Mouse (Mus musculus) MEL (cell line): ENCODE results near the gene Olfr806. TPM values are rescaled to one million over a fixed set of nuclear protein-coding genes. Genes with fewer than 3 reads are reported as not detected.

Source experiments
- DNase-seq: peaks from one replicate; pipeline ENCODE4 v3.0.0; 2011; ENCODE audit warnings: low read depth, low spot score
- H3K27ac ChIP-seq: 2 replicates; pipeline ENCODE4 v1.5.1; 2012; ENCODE audit warnings: low read depth, mild to moderate bottlenecking, control low read depth, low read length, moderate library complexity; ENCODE audit not compliant: control insufficient read depth
- H3K27me3 ChIP-seq, 2 experiments: fragments of 150-350 bp in 1 of 2; sonication (generic) in 1 of 2; 2 replicates each; pipeline ENCODE4 v1.6.1; 2012; ENCODE audit warnings: low read length in 2 of 2, mild to moderate bottlenecking in 2 of 2, improper control_type of control experiment in 1 of 2, moderate library complexity in 1 of 2; ENCODE audit not compliant: insufficient read depth in 2 of 2, control insufficient read depth in 1 of 2
- H3K36me3 ChIP-seq, 2 experiments: 2 replicates each; pipeline ENCODE4 v1.6.1; 2012 to 2014; ENCODE audit warnings: low read length in 2 of 2, improper control_type of control experiment in 1 of 2, inconsistent platforms in 1 of 2, mild to moderate bottlenecking in 1 of 2; ENCODE audit not compliant: insufficient read depth in 2 of 2, control insufficient read depth in 1 of 2
- H3K4me1 ChIP-seq, 2 experiments: fragments of 150-350 bp in 1 of 2; sonication (generic) in 1 of 2; 2 replicates each; pipeline ENCODE4 v1.6.1; 2012; ENCODE audit warnings: low read length in 2 of 2, improper control_type of control experiment in 1 of 2, mild to moderate bottlenecking in 1 of 2; ENCODE audit not compliant: insufficient read depth in 2 of 2, control insufficient read depth in 1 of 2
- H3K4me3 ChIP-seq, 2 experiments: fragments of 150-350 bp in 1 of 2; sonication (generic) in 1 of 2; 2 replicates each; pipeline ENCODE4 v1.5.1; 2012; ENCODE audit warnings: low read depth in 2 of 2, low read length in 2 of 2, mild to moderate bottlenecking in 2 of 2, moderate library complexity in 2 of 2, control low read depth in 1 of 2, improper control_type of control experiment in 1 of 2; ENCODE audit not compliant: control insufficient read depth in 1 of 2, insufficient read depth in 1 of 2
- H3K79me2 ChIP-seq: 2 replicates; pipeline ENCODE4 v1.6.1; 2012; ENCODE audit warnings: mild to moderate bottlenecking, low read length, moderate library complexity; ENCODE audit not compliant: control insufficient read depth, poor library complexity, insufficient read depth
- H3K9ac ChIP-seq: 2 replicates; pipeline ENCODE4 v1.6.1; 2012; ENCODE audit warnings: low read depth, mild to moderate bottlenecking, control low read depth, low read length, moderate library complexity; ENCODE audit not compliant: control insufficient read depth, poor library complexity, severe bottlenecking
- H3K9me3 ChIP-seq: fragments of 150-350 bp; sonication (generic); replicated peaks from 2 replicates; pipeline ENCODE4 v1.6.1; 2012; ENCODE audit warnings: mild to moderate bottlenecking, low read length, improper control_type of control experiment, moderate library complexity; ENCODE audit not compliant: insufficient read depth
- BHLHE40 ChIP-seq: IDR thresholded peaks from 2 replicates; pipeline ENCODE4 v1.6.1; 2012; ENCODE audit warnings: low read depth, mild to moderate bottlenecking, inconsistent platforms, low read length, improper control_type of control experiment, borderline replicate concordance
- CHD1 ChIP-seq: IDR thresholded peaks from 2 replicates; pipeline ENCODE4 v1.6.1; 2012; ENCODE audit warnings: low read depth, mild to moderate bottlenecking, inconsistent platforms, low read length, improper control_type of control experiment
- CHD2 ChIP-seq: IDR thresholded peaks from 2 replicates; pipeline ENCODE4 v1.6.1; 2011; ENCODE audit warnings: low read length, improper control_type of control experiment
- ELF1 ChIP-seq: IDR thresholded peaks from 2 replicates; pipeline ENCODE4 v1.6.1; 2014; ENCODE audit warnings: low read depth, mild to moderate bottlenecking, inconsistent platforms, low read length, improper control_type of control experiment, moderate library complexity
- EP300 ChIP-seq, 2 experiments: IDR thresholded peaks; 2 replicates each; pipeline ENCODE4 v1.6.1; 2011; ENCODE audit warnings: improper control_type of control experiment in 2 of 2, low read length in 2 of 2, low read depth in 1 of 2, mild to moderate bottlenecking in 1 of 2
- ETS1 ChIP-seq: IDR thresholded peaks from 2 replicates; pipeline ENCODE4 v1.6.1; 2012; ENCODE audit warnings: low read depth, mild to moderate bottlenecking, inconsistent platforms, low read length, improper control_type of control experiment, moderate library complexity
- GABPA ChIP-seq: IDR thresholded peaks from 2 replicates; pipeline ENCODE4 v1.6.1; 2012; ENCODE audit warnings: low read depth, mild to moderate bottlenecking, inconsistent platforms, low read length, improper control_type of control experiment, moderate library complexity
- GATA1 ChIP-seq: IDR thresholded peaks from 2 replicates; pipeline ENCODE4 v1.6.1; 2011; ENCODE audit warnings: low read depth, low read length, improper control_type of control experiment
- MAFK ChIP-seq: IDR thresholded peaks from 2 replicates; pipeline ENCODE4 v1.6.1; 2011; ENCODE audit warnings: low read depth, mild to moderate bottlenecking, low read length, improper control_type of control experiment, borderline replicate concordance
- MAX ChIP-seq: IDR thresholded peaks from 2 replicates; pipeline ENCODE4 v1.6.1; 2011; ENCODE audit warnings: low read length, improper control_type of control experiment
- MAZ ChIP-seq: IDR thresholded peaks from 2 replicates; pipeline ENCODE4 v1.6.1; 2012; ENCODE audit warnings: low read depth, mild to moderate bottlenecking, inconsistent platforms, low read length, improper control_type of control experiment
- MEF2A ChIP-seq: IDR thresholded peaks from 2 replicates; pipeline ENCODE4 v1.6.1; 2014; ENCODE audit warnings: low read depth, mild to moderate bottlenecking, inconsistent platforms, low read length, improper control_type of control experiment; ENCODE audit not compliant: poor library complexity, insufficient replicate concordance, severe bottlenecking; ENCODE audit errors: extremely low read depth
- MYB ChIP-seq: IDR thresholded peaks from 2 replicates; pipeline ENCODE4 v1.6.1; 2011; ENCODE audit warnings: mild to moderate bottlenecking, low read depth, low read length, improper control_type of control experiment
- MYC ChIP-seq: IDR thresholded peaks from 2 replicates; pipeline ENCODE4 v1.6.1; 2011; ENCODE audit warnings: low read depth, mild to moderate bottlenecking, low read length, improper control_type of control experiment, moderate library complexity
- NRF1 ChIP-seq: IDR thresholded peaks from 2 replicates; pipeline ENCODE4 v1.6.1; 2014; ENCODE audit warnings: low read depth, mild to moderate bottlenecking, inconsistent platforms, low read length, improper control_type of control experiment, moderate library complexity; ENCODE audit not compliant: poor library complexity, insufficient read depth, severe bottlenecking
- POLR2A ChIP-seq, 2 experiments: IDR thresholded peaks; 2 replicates each; pipeline ENCODE4 v1.6.1; 2011 to 2012; ENCODE audit warnings: low read length in 2 of 2, mild to moderate bottlenecking in 2 of 2, control low read depth in 1 of 2, improper control_type of control experiment in 1 of 2, low read depth in 1 of 2, moderate library complexity in 1 of 2; ENCODE audit not compliant: control insufficient read depth in 1 of 2, insufficient read depth in 1 of 2, poor library complexity in 1 of 2
- POLR2AphosphoS2 ChIP-seq: IDR thresholded peaks from 2 replicates; pipeline ENCODE4 v1.6.1; 2011; ENCODE audit warnings: low read length, improper control_type of control experiment
- POLR2AphosphoS5 ChIP-seq: IDR thresholded peaks from 2 replicates; pipeline ENCODE4 v1.6.1; 2012; ENCODE audit warnings: low read depth, borderline replicate concordance, mild to moderate bottlenecking, inconsistent platforms, low read length, moderate library complexity, mixed read lengths
- RCOR1 ChIP-seq: IDR thresholded peaks from 2 replicates; pipeline ENCODE4 v1.6.1; 2012; ENCODE audit warnings: low read depth, mild to moderate bottlenecking, inconsistent platforms, low read length, improper control_type of control experiment
- SIN3A ChIP-seq: IDR thresholded peaks from 2 replicates; pipeline ENCODE4 v1.6.1; 2012; ENCODE audit warnings: low read length, improper control_type of control experiment, inconsistent platforms
- SMC3 ChIP-seq: IDR thresholded peaks from 2 replicates; pipeline ENCODE4 v1.6.1; 2011; ENCODE audit warnings: low read depth, low read length, improper control_type of control experiment
- UBTF ChIP-seq: IDR thresholded peaks from 2 replicates; pipeline ENCODE4 v1.6.1; 2012; ENCODE audit warnings: low read depth, mild to moderate bottlenecking, inconsistent platforms, low read length, improper control_type of control experiment, moderate library complexity, borderline replicate concordance; ENCODE audit not compliant: insufficient read depth
- USF1 ChIP-seq: IDR thresholded peaks from 2 replicates; pipeline ENCODE4 v1.6.1; 2014; ENCODE audit warnings: low read depth, mild to moderate bottlenecking, inconsistent platforms, low read length, improper control_type of control experiment, moderate library complexity
- USF2 ChIP-seq, 2 experiments: IDR thresholded peaks; 2 replicates each; pipeline ENCODE4 v1.6.1; 2011 to 2012; ENCODE audit warnings: improper control_type of control experiment in 2 of 2, low read length in 2 of 2, borderline replicate concordance in 1 of 2, inconsistent platforms in 1 of 2, low read depth in 1 of 2, mild to moderate bottlenecking in 1 of 2; ENCODE audit not compliant: insufficient read depth in 1 of 2
- ZC3H11A ChIP-seq: IDR thresholded peaks from 2 replicates; pipeline ENCODE4 v1.6.1; 2012; ENCODE audit warnings: low read depth, mild to moderate bottlenecking, inconsistent platforms, low read length, improper control_type of control experiment
- ZKSCAN1 ChIP-seq: IDR thresholded peaks from 2 replicates; pipeline ENCODE4 v1.6.1; 2012; ENCODE audit warnings: low read depth, mild to moderate bottlenecking, inconsistent platforms, low read length, improper control_type of control experiment, moderate library complexity
- ZNF384 ChIP-seq: IDR thresholded peaks from 2 replicates; pipeline ENCODE4 v1.6.1; 2012; ENCODE audit warnings: low read depth, mild to moderate bottlenecking, inconsistent platforms, low read length, improper control_type of control experiment
- polyA plus RNA-seq, 2 experiments: library from polyadenylated mRNA; stranded (reverse) in 1 of 2; unstranded in 1 of 2; fragments of >175 nt in 1 of 2; fragments of >200 nt in 1 of 2; gene quantifications; 2 replicates each; pipeline versions ENCODE4 v1.2.1 to v1.2.4; 2012; ENCODE audit warnings: low replicate concordance in 2 of 2, low read depth in 1 of 2; ENCODE audit not compliant: insufficient read length in 2 of 2, insufficient read depth in 1 of 2, missing spikeins in 1 of 2
- total RNA-seq: library from RNA; depleted of rRNA; stranded (reverse); fragments of 300-350 nt; gene quantifications from 2 replicates; pipeline ENCODE4 v1.2.3, GENCODE M21; 2012

The Olfr806 gene
- total and polyA plus RNA-seq, 3 experiments = not detected

GRCm38 (mm10) chr10:129702910-129703309 lies 38.8 kb downstream of the Olfr806 start, which contains the start of gene Olfr804:
Gene Olfr804 (plus strand): TSS chr10:129703210.
- H3K79me2 ChIP-seq = no peaks in the 10 kb centered on the region
- H3K4me3 ChIP-seq = no peak within 1 kb of the TSS
- no peaks in the 10 kb centered on the region for H3K9me3 ChIP-seq
- H3K9ac ChIP-seq = no peak within 1 kb of the TSS
- TF ChIP-seq ELF1 (no peak), SIN3A (no peak), ZNF384 (no peak), GABPA (no peak), ZKSCAN1 (no peak), POLR2A (IDR thresholded peaks at IDR 0.05; ENCODE audit: control insufficient read depth in 1 of 2, insufficient read depth in 1 of 2, low read depth in 1 of 2, low read length in 2 of 2, poor library complexity in 1 of 2) (no peak), CHD2 (no peak), POLR2AphosphoS5 (no peak), MAFK (no peak), ZC3H11A (no peak), UBTF (no peak), MYC (no peak), BHLHE40 (no peak), ETS1 (no peak), MEF2A (no peak), USF2 (IDR thresholded peaks at IDR 0.05; ENCODE audit: borderline replicate concordance in 1 of 2, insufficient read depth in 1 of 2, low read depth in 1 of 2, low read length in 2 of 2) (no peak), NRF1 (no peak), MYB (no peak), EP300 (IDR thresholded peaks at IDR 0.05; ENCODE audit: low read depth in 1 of 2, low read length in 2 of 2) (no peak)
- no peak within 1 kb of the TSS for H3K27ac ChIP-seq
- no peaks in the 10 kb centered on the region for H3K4me1 ChIP-seq
- DNase-seq = no peak
- H3K27me3 ChIP-seq = no peaks in the 10 kb centered on the region
- H3K36me3 ChIP-seq = no peaks in the 10 kb centered on the region

- Histone ChIP-seq H3K4me3 (no peak within 1 kb of the TSS), H3K27me3 (no peaks in the 10 kb centered on the region), H3K36me3 (no peaks in the 10 kb centered on the region), H3K4me1 (no peaks in the 10 kb centered on the region), H3K9me3 (no peaks in the 10 kb centered on the region), H3K27ac (no peak within 1 kb of the TSS), H3K79me2 (no peaks in the 10 kb centered on the region), H3K9ac (no peak within 1 kb of the TSS)
- no peak for TF ChIP-seq USF1
- TF ChIP-seq CHD1 = no peak
- TF ChIP-seq BHLHE40 = no peak
- no peak for TF ChIP-seq MAZ
- TF ChIP-seq MAX = no peak
- no peak for TF ChIP-seq GATA1
- TF ChIP-seq SMC3 = no peak
- TF ChIP-seq CHD2 = no peak
- TF ChIP-seq USF2 (IDR thresholded peaks at IDR 0.05; ENCODE audit: borderline replicate concordance in 1 of 2, insufficient read depth in 1 of 2, low read depth in 1 of 2, low read length in 2 of 2) = no peak
- TF ChIP-seq POLR2AphosphoS2 = no peak
- no peak for TF ChIP-seq RCOR1
- no peak for TF ChIP-seq MYC
- no peak for TF ChIP-seq EP300 (IDR thresholded peaks at IDR 0.05; ENCODE audit: low read depth in 1 of 2, low read length in 2 of 2)
- DNase-seq = no peak
Measured at GRCm38 (mm10) chr10:129694186-129694585, 47.5 kb downstream of the Olfr806 start, which contains the start of gene Olfr803. Gene Olfr803 (minus strand): TSS chr10:129694286.
